Mouse (Mus musculus): ENCODE data around the gene Prss2. TPM values are rescaled to one million over a fixed set of nuclear protein-coding genes. Genes with fewer than 3 reads are reported as not detected.
"Not testable (repeated sequence)": the region's sequence is repeated elsewhere in the genome, so short reads cannot be mapped to it uniquely, and the experiment has no call there.

Prss2 gene
- polyA plus RNA-seq, 2 experiments = 0.06 to 0.29 TPM

- H3K4me1 ChIP-seq (replicated peaks; ENCODE audit: control insufficient read depth in 2 of 2, insufficient read depth in 2 of 2, low read length in 1 of 2) = peaks cover 2 to 5% of the 10 kb centered on the region in 2 experiments; a peak in 2 of 4 replicates
- H3K27ac ChIP-seq = no peak overlapping the region
- 71% methylated on average over 1 of the region's 1 CpGs for WGBS (ENCODE audit: insufficient replicate concordance)
- ATAC-seq (ENCODE audit: insufficient read depth) (no peak), DNase-seq (ENCODE audit: low read depth in 3 of 3, low spot score in 3 of 3) (no peak)
- H3K36me3 ChIP-seq (replicated peaks; ENCODE audit: control insufficient read depth, insufficient read depth, low read depth) = no peaks in the 10 kb centered on the region
- no peaks in the 10 kb centered on the region for H3K27me3 ChIP-seq (ENCODE audit: control insufficient read depth, insufficient read depth, low read length)
- no peak for TF ChIP-seq EP300 (IDR thresholded peaks at IDR 0.05; ENCODE audit: low read depth)
- no peak for TF ChIP-seq CTCF (IDR thresholded peaks at IDR 0.05; ENCODE audit: low read depth)
- no peak overlapping the region for H3K4me2 ChIP-seq (ENCODE audit: low read depth)
- no peak overlapping the region for H3K9ac ChIP-seq (replicated peaks)
- H3K4me3 ChIP-seq (ENCODE audit: insufficient read depth in 1 of 2, low read depth in 2 of 2, low read length in 2 of 2) = no peak overlapping the region
- H3K9me3 ChIP-seq (ENCODE audit: control insufficient read depth, low read length) = no peaks in the 10 kb centered on the region
Observed at GRCm38 (mm10) chr6:41537376-41537775, 15.8 kb downstream of the Prss2 start.

- H3K4me2 ChIP-seq (ENCODE audit: low read depth); ATAC-seq (ENCODE audit: insufficient read depth); H3K27ac ChIP-seq: not testable (repeated sequence)
Observed at GRCm38 (mm10) chr6:41538296-41538695, 16.7 kb downstream of the Prss2 start.

GRCm38 (mm10) chr6:41540746-41541145 lies 19.2 kb downstream of the Prss2 start:
- H3K9ac ChIP-seq (replicated peaks) = no peak overlapping the region
- peaks cover 2 to 5% of the 10 kb centered on the region in 2 experiments; a peak in 2 of 4 replicates for H3K4me1 ChIP-seq (replicated peaks; ENCODE audit: control insufficient read depth in 2 of 2, insufficient read depth in 2 of 2, low read length in 1 of 2)
- no peaks in the 10 kb centered on the region for H3K9me3 ChIP-seq (ENCODE audit: control insufficient read depth, low read length)
- no peak overlapping the region for H3K4me2 ChIP-seq (ENCODE audit: low read depth)
- no peaks in the 10 kb centered on the region for H3K36me3 ChIP-seq (replicated peaks; ENCODE audit: control insufficient read depth, insufficient read depth, low read depth)
- 0 out of 2 replicates have a peak, but pooled peaks have one; percentile 28 for ATAC-seq (ENCODE audit: insufficient read depth)
- no peaks in the 10 kb centered on the region for H3K27me3 ChIP-seq (ENCODE audit: control insufficient read depth, insufficient read depth, low read length)
- DNase-seq (ENCODE audit: low read depth in 3 of 3, low spot score in 3 of 3) = no peak
- TF ChIP-seq EP300 (IDR thresholded peaks at IDR 0.05; ENCODE audit: low read depth) (peak; percentile 55), CTCF (IDR thresholded peaks at IDR 0.05; ENCODE audit: low read depth) (no peak)
- H3K4me3 ChIP-seq (ENCODE audit: insufficient read depth in 1 of 2, low read depth in 2 of 2, low read length in 2 of 2) = no peak overlapping the region
- no peak overlapping the region for H3K27ac ChIP-seq

More at GRCm38 (mm10) chr6:41538296-41538695, 16.7 kb downstream of the Prss2 start:
- not testable (repeated sequence) for H3K4me1 ChIP-seq (replicated peaks; ENCODE audit: control insufficient read depth in 2 of 2, insufficient read depth in 2 of 2, low read length in 1 of 2); H3K9me3 ChIP-seq (ENCODE audit: control insufficient read depth, low read length); H3K36me3 ChIP-seq (replicated peaks; ENCODE audit: control insufficient read depth, insufficient read depth, low read depth); H3K4me3 ChIP-seq (ENCODE audit: insufficient read depth in 1 of 2, low read depth in 2 of 2, low read length in 2 of 2); DNase-seq (ENCODE audit: low read depth in 3 of 3, low spot score in 3 of 3); H3K27me3 ChIP-seq (ENCODE audit: control insufficient read depth, insufficient read depth, low read length); H3K9ac ChIP-seq (replicated peaks)
- 79% methylated on average over 5 of the region's 8 CpGs for WGBS (ENCODE audit: insufficient replicate concordance)

GRCm38 (mm10) chr6:41541746-41542145 lies 20.2 kb downstream of the Prss2 start:
- no peak overlapping the region for H3K27ac ChIP-seq
- no peaks in the 10 kb centered on the region for H3K9me3 ChIP-seq (ENCODE audit: control insufficient read depth, low read length)
- DNase-seq (ENCODE audit: low read depth in 3 of 3, low spot score in 3 of 3) (no peak), ATAC-seq (ENCODE audit: insufficient read depth) (peak; percentile 39; the same call in 1 of the 2 replicates)
- no peaks in the 10 kb centered on the region for H3K27me3 ChIP-seq (ENCODE audit: control insufficient read depth, insufficient read depth, low read length)
- H3K4me3 ChIP-seq (ENCODE audit: insufficient read depth in 1 of 2, low read depth in 2 of 2, low read length in 2 of 2) = no peak overlapping the region
- peaks cover 2 to 5% of the 10 kb centered on the region in 2 experiments; a peak in 2 of 4 replicates for H3K4me1 ChIP-seq (replicated peaks; ENCODE audit: control insufficient read depth in 2 of 2, insufficient read depth in 2 of 2, low read length in 1 of 2)
- no peak for TF ChIP-seq CTCF (IDR thresholded peaks at IDR 0.05; ENCODE audit: low read depth)
- no peak for TF ChIP-seq EP300 (IDR thresholded peaks at IDR 0.05; ENCODE audit: low read depth)
- no peak overlapping the region for H3K9ac ChIP-seq (replicated peaks)
- H3K36me3 ChIP-seq (replicated peaks; ENCODE audit: control insufficient read depth, insufficient read depth, low read depth) = no peaks in the 10 kb centered on the region
- H3K4me2 ChIP-seq (ENCODE audit: low read depth) = no peak overlapping the region
- 14% methylated on average over 1 of the region's 1 CpGs for WGBS (ENCODE audit: insufficient replicate concordance)

GRCm38 (mm10) chr6:41542983-41543382 lies 21.4 kb downstream of the Prss2 start:
- Histone ChIP-seq H3K27ac (no peak overlapping the region), H3K4me2 (ENCODE audit: low read depth) (no peak overlapping the region), H3K36me3 (replicated peaks; ENCODE audit: control insufficient read depth, insufficient read depth, low read depth) (no peaks in the 10 kb centered on the region), H3K9ac (replicated peaks) (no peak overlapping the region), H3K4me3 (ENCODE audit: insufficient read depth in 1 of 2, low read depth in 2 of 2, low read length in 2 of 2) (no peak overlapping the region), H3K4me1 (replicated peaks; ENCODE audit: control insufficient read depth in 2 of 2, insufficient read depth in 2 of 2, low read length in 1 of 2) (peaks cover 2 to 5% of the 10 kb centered on the region in 2 experiments; a peak in 2 of 4 replicates), H3K9me3 (ENCODE audit: control insufficient read depth, low read length) (no peaks in the 10 kb centered on the region), H3K27me3 (ENCODE audit: control insufficient read depth, insufficient read depth, low read length) (no peaks in the 10 kb centered on the region)
- ATAC-seq (ENCODE audit: insufficient read depth) (no peak), DNase-seq (ENCODE audit: low read depth in 3 of 3, low spot score in 3 of 3) (no peak)
- 35% methylated on average over 3 of the region's 3 CpGs for WGBS (ENCODE audit: insufficient replicate concordance)
- no peak for TF ChIP-seq EP300 (IDR thresholded peaks at IDR 0.05; ENCODE audit: low read depth)
- no peak for TF ChIP-seq CTCF (IDR thresholded peaks at IDR 0.05; ENCODE audit: low read depth)
